Mouse (Mus musculus): ENCODE measurements around the gene Ttc39d.

GRCm38 (mm10) chr17:80170951-80171350, 36.3 kb upstream of the Ttc39d start:
- TF ChIP-seq CTCF (IDR thresholded peaks at IDR 0.05; ENCODE audit: borderline replicate concordance, insufficient read depth, low read depth, low read length) (no peak), POLR2A (IDR thresholded peaks at IDR 0.05; ENCODE audit: borderline replicate concordance, insufficient read depth, low read length) (no peak)

Data from cerebellum, adult 2 months (tissue).